Mouse (Mus musculus) heart, postnatal 0 days (tissue): ENCODE measurements at regions not wholly inside any gene's neighbourhood (a gene's known extent, or its start where the extent isn't known, plus 50 kb on each side); places are given as distances from the start of the nearest gene placed in this dataset.

Experiments used
- ATAC-seq: fragments of 200-750 bp; cut with Nextera tagmentation; 2 replicates; pipeline ENCODE4 v1.8.0; 2017; ENCODE audit warnings: low read depth, moderate number of reproducible peaks, moderate library complexity; ENCODE audit not compliant: insufficient read depth
- DNase-seq: peaks from one replicate; pipeline ENCODE4 v3.0.0-alpha.2; 2016; ENCODE audit warnings: low spot score
- H3K27ac ChIP-seq: fragments of 300-500 bp; sonication (generic); 2 replicates; pipeline ENCODE4 v1.5.1; 2014; ENCODE audit warnings: low read depth, mild to moderate bottlenecking
- H3K27me3 ChIP-seq: fragments of 300-500 bp; sonication (generic); 2 replicates; pipeline ENCODE4 v1.6.1; 2014; ENCODE audit warnings: low read length, mixed read lengths; ENCODE audit not compliant: control insufficient read depth, insufficient read depth
- H3K36me3 ChIP-seq: fragments of 300-500 bp; sonication (generic); replicated peaks from 2 replicates; pipeline ENCODE4 v1.6.1; 2014; ENCODE audit warnings: low read length, mixed read lengths; ENCODE audit not compliant: control insufficient read depth, insufficient read depth
- H3K4me1 ChIP-seq: fragments of 300-500 bp; sonication (generic); 2 replicates; pipeline ENCODE4 v1.6.1; 2014; ENCODE audit warnings: antibody characterized with exemption; ENCODE audit not compliant: control insufficient read depth, insufficient read depth
- H3K4me2 ChIP-seq: fragments of 300-500 bp; sonication (generic); 2 replicates; pipeline ENCODE4 v1.6.1; 2014; ENCODE audit warnings: low read depth, mild to moderate bottlenecking, low read length, moderate library complexity
- H3K4me3 ChIP-seq: fragments of 300-500 bp; sonication (generic); 2 replicates; pipeline ENCODE4 v1.5.1; 2014; ENCODE audit warnings: low read depth, low read length
- H3K9ac ChIP-seq: fragments of 300-500 bp; sonication (generic); replicated peaks from 2 replicates; pipeline ENCODE4 v1.6.1; 2014; ENCODE audit warnings: low read depth, low read length, mixed read lengths
- H3K9me3 ChIP-seq: fragments of 300-500 bp; sonication (generic); replicated peaks from 2 replicates; pipeline ENCODE4 v1.6.1; 2016; ENCODE audit warnings: low read length; ENCODE audit not compliant: control insufficient read depth
- CTCF ChIP-seq: IDR thresholded peaks from 2 replicates; pipeline ENCODE4 v1.5.1; 2016; ENCODE audit warnings: antibody characterized with exemption, control low read depth, low read depth
- EP300 ChIP-seq: IDR thresholded peaks from 2 replicates; pipeline ENCODE4 v1.6.1; 2016; ENCODE audit warnings: antibody characterized with exemption, low read depth
- WGBS: fragments of 180-500 bp; shearing (Covaris S2); extraction: QIAGEN DNeasy Blood & Tissue Kit; methylation state at CpG from one replicate; pipeline ENCODE4 v1.1.7; 2014; 5-methylcytosine and 5-hydroxymethylcytosine counted together

DNA sequence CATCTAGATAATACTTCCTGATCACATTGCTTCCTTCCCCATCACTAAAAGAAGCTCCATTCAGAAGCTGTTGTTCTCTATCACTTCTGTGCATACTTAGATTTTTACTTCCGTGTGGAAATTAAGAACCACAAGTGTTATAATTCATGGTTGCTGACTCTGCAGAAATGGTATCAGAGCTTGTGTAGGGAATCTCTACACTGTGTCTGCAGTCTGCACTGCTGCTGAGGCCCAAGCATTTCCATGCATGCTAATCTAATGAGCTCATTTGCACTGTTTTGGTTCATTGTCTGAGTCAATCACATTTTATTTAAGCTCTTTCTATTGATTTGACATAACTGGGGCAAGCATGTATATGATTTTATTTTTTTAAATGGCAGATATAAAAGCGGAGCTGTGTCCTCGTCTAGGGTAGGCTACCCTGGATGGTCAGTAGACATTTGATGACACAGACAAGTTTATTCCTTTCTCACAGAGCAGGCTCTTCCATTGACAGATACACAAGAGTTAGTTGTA, 435.0 kb downstream of the Olfm4 start:
- Histone ChIP-seq H3K4me3 (no peak overlapping the region), H3K27me3 (no peaks in the 10 kb centered on the region), H3K4me2 (no peak overlapping the region), H3K36me3 (no peaks in the 10 kb centered on the region), H3K9me3 (no peaks in the 10 kb centered on the region), H3K9ac (no peak overlapping the region), H3K4me1 (no peaks in the 10 kb centered on the region), H3K27ac (no peak overlapping the region)
- no peak for TF ChIP-seq CTCF
- TF ChIP-seq EP300: no peak
- 62% methylated on average over 3 of the region's 3 CpGs for WGBS
- DNase-seq (no peak), ATAC-seq (no peak)

DNA sequence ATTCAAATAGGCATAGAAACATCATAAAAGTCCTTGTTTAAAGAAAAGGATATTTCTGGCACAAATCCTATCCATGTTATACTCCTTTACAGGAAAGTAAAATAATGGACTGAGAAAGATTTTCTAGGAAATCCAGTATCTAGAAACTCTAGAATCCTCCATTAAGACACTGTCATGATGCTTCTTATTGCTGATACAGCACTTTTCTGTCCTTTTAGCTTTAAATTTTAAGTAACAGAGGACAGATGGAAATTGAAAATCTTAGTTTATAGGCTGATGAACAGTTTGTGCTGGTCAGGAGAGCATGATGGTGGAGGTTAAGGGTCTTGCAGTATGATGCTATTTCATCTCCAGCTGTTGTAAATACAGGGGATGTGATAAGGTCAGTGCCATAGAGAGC, 459.9 kb downstream of the Olfm4 start:
- DNase-seq (no peak), ATAC-seq (no peak)
- no peaks in the 10 kb centered on the region for H3K4me1 ChIP-seq
- H3K27ac ChIP-seq: no peak overlapping the region
- no peak overlapping the region for H3K4me2 ChIP-seq
- H3K9ac ChIP-seq: no peak overlapping the region
- peaks cover 2% of the 10 kb centered on the region; the same call in 1 of the 2 replicates for H3K9me3 ChIP-seq
- H3K36me3 ChIP-seq: no peaks in the 10 kb centered on the region
- no peak overlapping the region for H3K4me3 ChIP-seq
- no peak for TF ChIP-seq CTCF
- TF ChIP-seq EP300: no peak
- no peaks in the 10 kb centered on the region for H3K27me3 ChIP-seq

DNA sequence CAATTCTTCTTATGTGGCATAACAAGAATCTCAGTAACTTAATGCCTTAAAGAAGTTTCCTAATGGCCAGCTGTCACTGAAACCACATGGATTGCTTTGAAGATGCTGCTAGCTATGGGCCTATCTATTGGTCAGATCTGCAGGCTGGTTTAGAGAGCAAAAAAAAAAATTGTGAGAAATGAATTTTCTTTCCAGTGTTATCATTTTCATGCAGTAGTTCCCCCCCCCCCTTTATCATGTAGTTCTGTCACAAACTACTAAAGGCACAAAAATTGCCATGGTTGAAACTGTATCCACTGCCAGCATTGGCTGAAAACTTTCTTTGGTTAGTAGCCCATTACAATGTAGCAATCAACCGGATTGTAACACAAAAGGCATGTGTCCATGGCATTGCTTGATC, 487.6 kb downstream of the Olfm4 start:
- Histone ChIP-seq H3K36me3 (no peaks in the 10 kb centered on the region), H3K4me2 (no peak overlapping the region), H3K9ac (no peak overlapping the region), H3K27ac (no peak overlapping the region), H3K4me1 (no peaks in the 10 kb centered on the region), H3K4me3 (no peak overlapping the region), H3K27me3 (no peaks in the 10 kb centered on the region), H3K9me3 (no peaks in the 10 kb centered on the region)
- ATAC-seq (no peak), DNase-seq (no peak)
- 72% methylated on average over 1 of the region's 1 CpGs for WGBS
- TF ChIP-seq EP300: no peak
- TF ChIP-seq CTCF: no peak

DNA sequence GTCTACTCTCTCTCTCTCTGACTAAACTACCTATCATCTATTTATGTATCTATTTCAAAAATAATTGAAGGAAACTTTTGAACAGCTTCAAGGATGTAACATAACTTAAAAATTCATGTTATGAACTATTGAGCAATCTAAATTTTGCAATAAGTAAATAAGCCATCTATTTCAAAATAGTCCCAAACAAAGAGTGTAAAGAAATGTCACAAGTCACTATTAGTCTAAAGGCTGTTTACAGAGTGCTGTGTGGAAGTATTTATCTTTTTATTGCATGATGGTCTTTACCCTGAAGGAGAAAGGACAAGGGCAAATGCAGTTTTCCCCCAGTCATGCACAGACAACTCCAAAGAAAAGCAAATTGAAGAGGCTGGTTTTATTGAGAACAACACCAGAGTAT, 496.0 kb downstream of the Olfm4 start:
- Histone ChIP-seq H3K4me2 (no peak overlapping the region), H3K36me3 (no peaks in the 10 kb centered on the region), H3K9ac (no peak overlapping the region), H3K4me3 (no peak overlapping the region), H3K4me1 (no peaks in the 10 kb centered on the region), H3K27ac (no peak overlapping the region), H3K27me3 (no peaks in the 10 kb centered on the region), H3K9me3 (no peaks in the 10 kb centered on the region)
- DNase-seq: no peak
- TF ChIP-seq EP300 (no peak), CTCF (no peak)
- no peak for ATAC-seq

DNA sequence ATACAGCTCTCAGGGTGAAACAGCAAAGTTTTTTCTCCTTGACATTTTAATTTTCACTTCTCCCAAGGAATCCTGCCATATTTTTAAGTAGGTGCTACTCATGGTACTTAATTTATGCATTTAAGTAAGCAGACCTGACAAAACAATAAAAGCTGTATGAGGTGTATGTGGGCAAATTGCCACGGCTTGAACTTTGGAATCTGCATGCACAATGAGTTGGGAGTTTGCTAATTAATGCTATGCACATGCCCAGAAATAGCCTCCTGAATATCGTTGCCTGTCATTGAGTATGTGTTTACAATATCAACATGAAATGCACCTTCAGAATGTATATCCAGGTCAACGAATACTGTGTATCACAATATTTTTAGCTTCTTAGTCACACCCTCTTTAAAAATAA, 498.9 kb downstream of the Olfm4 start:
- 70% methylated on average over 3 of the region's 3 CpGs for WGBS
- H3K27ac ChIP-seq: no peak overlapping the region
- H3K9ac ChIP-seq: no peak overlapping the region
- H3K4me3 ChIP-seq: no peak overlapping the region
- no peaks in the 10 kb centered on the region for H3K36me3 ChIP-seq
- DNase-seq (no peak), ATAC-seq (no peak)
- H3K9me3 ChIP-seq: no peaks in the 10 kb centered on the region
- H3K27me3 ChIP-seq: no peaks in the 10 kb centered on the region
- H3K4me2 ChIP-seq: no peak overlapping the region
- H3K4me1 ChIP-seq: no peaks in the 10 kb centered on the region
- TF ChIP-seq CTCF (no peak), EP300 (no peak)

DNA sequence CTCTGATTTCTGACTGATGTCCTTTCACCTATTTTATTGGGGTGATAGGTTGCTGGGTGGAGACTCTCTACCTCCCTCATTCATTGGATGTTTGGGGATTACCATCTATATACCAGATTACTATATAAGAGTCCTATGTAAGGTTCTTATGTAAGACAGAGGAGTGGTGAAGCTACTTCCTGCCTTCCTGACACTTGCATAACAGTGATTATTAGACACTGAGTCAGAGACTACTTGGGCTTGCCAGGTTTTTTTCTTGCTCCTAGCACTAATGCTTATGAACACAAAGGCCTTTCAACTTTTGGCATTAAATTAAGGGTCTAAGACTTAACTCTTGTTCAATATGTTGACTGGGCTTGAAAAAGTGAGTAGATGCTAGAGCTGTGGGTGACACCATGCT, 500.4 kb downstream of the Olfm4 start:
- Histone ChIP-seq H3K27ac (no peak overlapping the region), H3K4me3 (no peak overlapping the region), H3K9me3 (no peaks in the 10 kb centered on the region), H3K9ac (no peak overlapping the region), H3K36me3 (no peaks in the 10 kb centered on the region), H3K27me3 (no peaks in the 10 kb centered on the region), H3K4me1 (no peaks in the 10 kb centered on the region), H3K4me2 (no peak overlapping the region)
- DNase-seq: no peak
- ATAC-seq: no peak
- TF ChIP-seq EP300: no peak
- no peak for TF ChIP-seq CTCF
